Mouse (Mus musculus) hematopoietic stem cell, adult 5-6 weeks (primary cell): Measurements from ENCODE around the gene Rcc2. TPM values are rescaled to one million over a fixed set of nuclear protein-coding genes. Genes with fewer than 3 reads are reported as not detected.
A peak's percentile ranks its signal among the peaks of the same experiment; 100 is the strongest.

Experiments used
- ATAC-seq, 2 experiments: fragments of 125-278 bp in 1 of 2; replicated peaks in 1 of 2; 2 replicates each; pipeline ENCODE4 v1.8.0; 2016 to 2017; ENCODE audit warnings: inconsistent platforms in 2 of 2, mild to moderate bottlenecking in 2 of 2, moderate number of reproducible peaks in 2 of 2, low read depth in 1 of 2, moderate TSS enrichment in 1 of 2; ENCODE audit not compliant: low FRiP score in 2 of 2, poor library complexity in 2 of 2, severe bottlenecking in 2 of 2, insufficient read depth in 1 of 2, low TSS enrichment in 1 of 2
- total RNA-seq: library from RNA; stranded (forward); fragments of 172-1452, 232-1000 nt; gene quantifications from 2 replicates; pipeline ENCODE4 v1.2.3, GENCODE M21; 2017

Gene Rcc2
- total RNA-seq, 1 experiment from 2014 or later = 156 TPM

- no peak; a peak in 1 of 4 replicates for ATAC-seq
Observed at GRCm38 (mm10) chr4:140701716-140702561, 1.6 kb downstream of the Rcc2 start.

GRCm38 (mm10) chr4:140702611-140703327 lies 2.4 kb downstream of the Rcc2 start:
- ATAC-seq = no peak

DNA sequence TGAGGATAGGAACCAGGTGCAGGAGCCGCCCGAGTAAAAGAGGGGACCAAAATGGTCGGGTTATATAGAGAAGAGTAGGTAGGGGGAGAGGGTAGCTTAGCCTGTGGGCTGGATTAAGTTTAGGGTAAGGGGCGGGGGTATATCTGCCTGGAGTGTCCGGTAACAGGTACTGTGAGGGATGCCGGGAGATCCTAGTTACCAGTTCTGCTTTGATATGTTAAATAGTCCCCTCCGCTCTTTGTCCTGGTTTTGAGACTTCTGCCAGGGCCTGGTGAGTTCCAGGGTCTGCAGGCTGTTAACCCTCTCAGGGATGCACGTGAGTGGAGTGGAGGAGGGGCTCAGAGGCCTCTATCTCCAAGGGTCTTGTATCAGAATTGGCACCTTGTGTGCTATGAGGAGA lies 3.3 kb downstream of the Rcc2 start:
- no peak for ATAC-seq

- ATAC-seq = no peak
Observed at GRCm38 (mm10) chr4:140704166-140704565, 3.8 kb downstream of the Rcc2 start.

GRCm38 (mm10) chr4:140707615-140708014 lies 7.3 kb downstream of the Rcc2 start:
- no peak for ATAC-seq

DNA sequence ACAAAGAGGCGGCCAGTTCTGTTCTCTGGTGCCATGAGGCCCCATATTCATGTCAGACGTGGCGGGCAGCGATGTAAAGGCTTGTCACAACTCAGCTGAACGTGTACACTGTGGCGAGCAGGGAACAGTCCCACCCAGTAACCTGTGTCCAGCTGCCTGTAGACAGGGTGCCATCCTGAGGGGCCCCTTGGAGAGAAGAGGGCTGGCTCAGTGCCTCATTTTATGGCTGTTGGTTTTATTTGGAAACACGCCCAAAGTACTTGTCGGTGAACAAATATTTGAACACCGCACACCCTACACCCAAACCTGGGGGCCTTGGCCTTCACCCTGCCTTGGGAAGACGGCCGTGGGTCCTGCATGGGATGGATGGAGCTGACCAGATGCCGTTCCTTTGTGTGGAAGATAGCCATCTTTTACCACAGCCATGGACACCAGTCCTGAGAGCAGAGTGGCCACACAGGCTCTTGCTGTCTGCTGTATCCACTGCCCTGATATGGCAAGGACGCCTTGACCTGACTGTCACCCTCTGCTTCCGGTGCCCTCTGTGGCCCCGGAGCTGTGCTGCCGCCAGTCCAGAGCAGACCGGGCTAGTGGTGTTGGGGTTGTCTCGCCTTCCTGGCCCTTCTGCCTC lies 8.1 kb downstream of the Rcc2 start:
- ATAC-seq = no peak

GRCm38 (mm10) chr4:140709111-140709510 lies 8.8 kb downstream of the Rcc2 start:
- ATAC-seq = no peak

GRCm38 (mm10) chr4:140709617-140710016 lies 9.3 kb downstream of the Rcc2 start:
- no peak for ATAC-seq

DNA sequence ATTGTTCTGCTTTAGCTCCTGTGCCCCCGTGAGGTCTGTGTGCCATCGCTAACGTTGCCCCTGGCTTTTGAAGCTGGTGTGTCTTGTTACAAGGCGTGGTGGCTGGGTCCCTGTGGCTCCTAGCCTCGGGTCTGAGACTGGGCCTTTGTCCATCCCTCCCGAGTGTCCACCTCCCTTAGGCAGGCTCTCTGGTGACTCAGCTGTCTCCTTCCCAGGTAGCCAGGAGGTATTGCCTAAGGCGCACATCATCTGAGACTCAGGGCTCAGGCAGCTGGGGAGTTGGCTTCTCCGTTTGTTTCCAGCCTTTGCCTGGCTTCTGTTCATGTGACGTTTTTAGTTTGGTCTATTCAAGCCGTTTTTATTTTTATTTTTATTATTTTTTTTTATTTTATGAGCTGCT lies 10.4 kb downstream of the Rcc2 start:
- no peak for ATAC-seq

- ATAC-seq = no peak
Observed at GRCm38 (mm10) chr4:140711360-140711759, 11.0 kb downstream of the Rcc2 start.

DNA sequence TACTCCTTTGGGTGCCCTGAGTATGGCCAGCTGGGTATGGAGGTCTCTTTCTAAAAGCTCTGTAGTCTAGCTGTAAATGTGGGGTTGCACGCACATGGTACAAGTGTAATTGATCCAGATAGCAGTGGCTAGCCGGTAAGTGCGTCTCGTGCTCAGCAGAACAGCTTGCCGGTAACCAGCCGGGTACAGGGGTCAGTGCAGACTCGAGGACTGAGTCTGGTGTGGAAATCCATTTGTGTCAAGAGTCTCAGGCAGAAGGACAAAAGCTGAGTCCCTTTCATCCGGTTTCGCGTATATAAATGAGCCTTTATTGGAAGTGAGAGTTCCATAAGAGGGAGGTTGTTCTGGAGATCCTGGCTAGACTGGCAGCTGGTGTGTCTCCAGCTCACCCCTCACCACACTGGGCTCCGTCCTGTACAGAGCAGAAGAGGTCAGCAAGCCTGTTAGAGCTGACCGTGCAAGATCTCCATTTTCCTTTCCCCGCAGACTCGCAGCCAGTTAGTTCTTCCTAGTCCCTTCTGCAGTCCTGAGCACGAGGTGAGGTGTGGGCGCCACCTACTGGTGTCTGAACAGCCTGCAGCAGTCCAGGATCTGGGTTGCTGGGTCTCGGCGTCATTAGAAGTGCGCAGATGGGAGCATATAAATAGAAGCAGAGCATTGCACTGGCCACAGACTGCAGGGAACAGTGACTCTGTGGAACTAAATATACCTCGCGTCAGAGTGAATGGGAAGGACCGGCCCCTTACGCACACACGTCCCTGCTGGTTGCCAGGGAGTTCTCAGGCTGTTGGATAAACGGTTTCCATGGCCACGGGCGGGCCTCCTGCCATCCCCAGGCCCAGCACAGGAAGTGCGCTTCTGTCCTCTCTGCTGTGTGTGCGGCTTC lies 13.4 kb downstream of the Rcc2 start:
- ATAC-seq = peak; percentile 82 to 87

GRCm38 (mm10) chr4:140714586-140714985 lies 14.2 kb downstream of the Rcc2 start:
- ATAC-seq = no peak

DNA sequence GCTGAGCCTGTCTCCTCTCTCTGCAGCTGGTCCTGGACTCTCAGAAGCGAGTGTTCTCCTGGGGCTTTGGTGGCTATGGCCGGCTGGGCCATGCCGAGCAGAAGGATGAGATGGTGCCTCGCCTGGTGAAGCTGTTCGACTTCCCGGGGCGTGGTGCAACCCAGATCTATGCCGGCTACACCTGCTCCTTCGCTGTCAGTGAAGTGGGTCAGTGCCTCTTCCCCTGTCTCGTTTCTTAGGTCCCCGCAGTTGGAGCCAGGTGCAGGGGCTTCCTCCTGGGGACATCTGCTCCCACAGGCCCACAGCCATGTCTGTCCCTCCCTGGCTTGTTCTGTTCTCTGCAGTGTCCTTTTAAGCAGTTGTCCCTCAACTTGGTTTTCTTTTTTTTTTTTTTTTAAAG lies 16.7 kb downstream of the Rcc2 start:
- ATAC-seq = no peak

GRCm38 (mm10) chr4:140718436-140718835 lies 18.1 kb downstream of the Rcc2 start:
- ATAC-seq = no peak

DNA sequence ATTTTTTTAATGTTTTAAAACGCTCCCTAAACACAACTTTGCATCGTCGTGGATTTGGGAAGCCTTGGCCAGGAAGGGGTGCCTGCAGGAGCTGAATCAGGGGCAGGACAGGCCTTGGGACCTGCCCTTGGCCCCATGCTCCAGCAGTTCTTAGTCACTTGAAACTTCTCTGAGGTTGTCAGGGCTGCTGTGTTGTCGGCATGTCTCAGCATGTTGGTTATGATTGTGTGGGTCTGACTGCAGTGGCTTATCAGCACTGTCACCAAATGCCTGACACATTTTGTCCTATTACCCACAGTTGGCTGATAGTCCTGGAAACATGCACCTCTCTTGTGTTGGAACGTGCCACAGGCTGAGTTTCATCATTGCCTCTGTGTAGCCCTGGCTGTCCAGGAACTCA lies 19.8 kb downstream of the Rcc2 start:
- no peak for ATAC-seq

- ATAC-seq = no peak
Observed at GRCm38 (mm10) chr4:140721968-140722490, 21.7 kb downstream of the Rcc2 start.

GRCm38 (mm10) chr4:140722710-140723109 lies 22.4 kb downstream of the Rcc2 start:
- ATAC-seq = no peak
